Mouse (Mus musculus) layer of hippocampus, adult 11-12 months (tissue): ENCODE results near the gene Gm21915.

Source experiments
- DNase-seq: peaks from one replicate; pipeline ENCODE4 v3.0.0; 2022; ENCODE audit warnings: low spot score

Gm21915 gene

DNA sequence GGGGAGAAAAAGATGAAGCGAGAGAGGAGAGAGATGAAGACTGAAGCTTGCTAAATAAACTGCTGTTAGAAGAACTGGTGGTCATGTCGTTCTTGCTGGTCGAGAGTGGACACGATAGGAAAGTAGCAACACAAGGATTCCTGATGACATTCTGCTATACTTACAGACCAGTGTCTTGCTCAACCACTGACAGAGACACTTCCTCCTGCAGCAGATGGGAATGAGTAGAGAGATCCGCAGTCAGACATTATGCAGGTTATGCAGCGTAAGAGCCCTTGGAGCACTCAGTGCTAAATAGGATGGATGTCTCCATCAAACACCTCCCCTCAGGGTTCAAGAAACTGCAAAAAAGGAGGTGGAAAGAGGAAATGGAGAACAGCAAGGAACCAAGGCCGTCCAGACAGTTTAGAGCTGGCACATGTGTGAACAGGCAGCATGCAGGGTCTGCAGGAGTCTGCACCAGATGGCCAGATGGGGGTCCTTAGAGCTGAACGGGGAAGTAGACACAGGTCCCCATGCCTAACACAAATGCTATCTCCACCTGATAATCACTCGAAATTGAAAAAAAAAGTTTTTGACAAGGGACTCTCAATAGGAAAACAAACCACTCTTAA is 4.1 kb upstream of the Gm21915 start:
- DNase-seq, result no peak

DNA sequence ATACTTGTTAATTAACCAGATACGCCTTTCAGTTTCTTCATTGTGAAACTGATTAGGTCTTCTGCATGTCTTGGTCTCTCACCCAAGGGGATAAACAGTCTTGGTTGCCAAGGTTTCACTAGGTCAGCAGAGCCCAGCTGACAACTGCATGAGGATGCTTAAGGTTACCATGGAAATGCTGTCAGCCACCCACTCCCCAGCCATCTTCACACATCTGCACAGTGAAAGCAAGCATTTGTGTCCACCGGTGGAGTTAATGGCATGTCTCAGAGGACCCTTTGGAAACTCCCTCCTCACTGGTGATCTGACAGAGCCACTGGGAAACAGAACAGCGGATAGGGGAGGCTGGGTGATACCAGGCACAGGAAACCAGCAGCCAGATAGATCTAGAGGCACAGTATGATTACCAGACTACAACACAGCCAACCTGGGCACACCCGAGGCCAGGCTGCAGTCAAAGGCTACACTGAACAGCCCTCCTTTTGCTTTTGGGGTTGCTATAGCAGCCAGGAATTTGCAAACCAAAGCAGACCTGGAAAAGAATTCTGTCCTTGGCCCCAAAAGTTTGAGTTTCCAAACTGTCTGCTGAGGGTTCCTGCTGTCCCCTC is 1.0 kb downstream of the Gm21915 start:
- DNase-seq, result no peak

DNA sequence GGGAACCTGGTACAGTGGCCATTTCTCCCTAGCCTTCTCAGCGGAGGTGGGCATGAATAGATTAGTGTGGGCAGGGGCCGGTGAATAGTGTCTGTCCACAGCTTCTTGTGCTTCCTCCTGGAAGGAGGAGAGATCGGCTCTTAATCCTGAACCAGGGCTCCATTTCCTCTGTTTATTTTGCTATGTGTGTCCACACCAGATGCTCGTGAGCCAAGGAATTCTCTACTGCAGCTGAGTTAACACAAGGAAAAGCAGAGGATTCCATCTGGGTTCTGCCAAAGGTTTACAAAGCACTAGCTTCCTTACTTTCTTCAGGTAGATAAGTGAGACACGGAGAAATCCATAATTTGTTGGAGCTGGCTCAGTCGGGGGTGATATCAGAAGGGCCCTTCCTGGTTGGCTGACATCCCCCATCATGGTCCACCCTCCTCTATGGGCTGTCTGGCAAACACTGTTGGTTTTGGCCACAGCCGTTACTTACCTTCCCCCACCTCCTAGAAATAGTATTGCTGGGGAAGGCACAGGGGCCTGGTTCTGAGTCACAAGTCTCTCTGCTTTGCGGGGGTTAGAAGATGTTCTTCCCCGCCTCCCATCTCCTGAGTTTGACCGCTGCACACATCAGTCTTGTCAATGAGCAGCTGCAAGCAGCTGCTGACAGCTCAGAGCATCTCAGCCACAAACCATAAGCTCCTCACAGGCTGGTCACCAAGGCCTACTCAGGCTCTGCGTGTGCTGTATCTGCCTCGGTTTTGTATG is 5.0 kb downstream of the Gm21915 start:
- DNase-seq, result no peak

DNA sequence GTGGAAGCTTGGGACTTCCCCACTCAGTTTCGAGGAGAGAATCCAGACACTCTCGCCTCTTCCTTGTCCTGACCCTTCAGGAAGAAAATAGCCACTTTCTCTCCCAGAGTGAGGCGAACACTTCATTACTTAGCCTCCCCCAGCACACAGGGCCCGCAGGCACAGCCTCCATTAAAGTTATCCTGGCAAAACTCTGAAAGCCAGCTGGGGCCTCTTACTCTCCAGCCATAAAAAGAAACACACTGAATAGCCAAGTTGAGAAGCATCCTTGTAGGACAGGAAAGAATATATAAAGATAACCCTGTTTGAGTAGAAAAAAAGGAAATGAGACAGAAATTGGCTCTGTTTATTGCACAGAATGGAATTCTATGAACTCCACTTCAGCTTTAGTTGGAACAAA is 8.2 kb downstream of the Gm21915 start:
- DNase-seq, result no peak

DNA sequence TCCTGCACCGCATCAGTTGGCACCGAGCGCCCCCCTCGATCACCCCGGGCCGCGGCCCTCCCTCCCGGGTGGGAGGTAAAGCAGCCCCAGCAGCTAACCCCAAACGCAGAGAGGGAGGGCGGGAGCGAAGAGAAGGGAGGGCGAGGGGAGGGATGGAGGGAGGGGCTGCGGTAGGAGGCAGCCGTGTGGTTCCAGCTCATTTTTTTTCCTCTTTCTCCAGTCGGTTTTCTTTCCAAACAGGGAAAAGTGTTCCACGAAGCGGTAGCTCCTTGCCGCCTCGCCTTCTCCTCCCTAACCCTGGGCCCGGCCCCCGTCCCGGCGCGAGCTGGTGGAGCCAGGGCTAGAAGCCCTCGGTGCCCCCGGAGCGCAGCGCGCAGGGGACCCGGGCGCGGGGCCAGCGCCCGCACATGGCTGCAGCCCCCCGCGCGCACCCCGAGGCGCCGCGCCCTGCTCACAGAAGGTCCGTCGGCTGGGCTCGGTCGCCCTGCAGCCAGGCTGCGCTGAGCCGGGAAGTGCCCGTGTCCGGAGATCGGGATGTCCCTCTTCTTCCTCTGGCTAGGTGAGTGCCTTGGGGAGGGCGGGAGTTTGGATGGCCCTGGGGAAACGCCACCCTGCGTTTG is 15.5 kb downstream of the Gm21915 start, which contains the start of gene Clmp:
Gene Clmp (plus strand): TSS at position 162 of the 620 bp plus-strand sequence.
- no peak for DNase-seq

DNA sequence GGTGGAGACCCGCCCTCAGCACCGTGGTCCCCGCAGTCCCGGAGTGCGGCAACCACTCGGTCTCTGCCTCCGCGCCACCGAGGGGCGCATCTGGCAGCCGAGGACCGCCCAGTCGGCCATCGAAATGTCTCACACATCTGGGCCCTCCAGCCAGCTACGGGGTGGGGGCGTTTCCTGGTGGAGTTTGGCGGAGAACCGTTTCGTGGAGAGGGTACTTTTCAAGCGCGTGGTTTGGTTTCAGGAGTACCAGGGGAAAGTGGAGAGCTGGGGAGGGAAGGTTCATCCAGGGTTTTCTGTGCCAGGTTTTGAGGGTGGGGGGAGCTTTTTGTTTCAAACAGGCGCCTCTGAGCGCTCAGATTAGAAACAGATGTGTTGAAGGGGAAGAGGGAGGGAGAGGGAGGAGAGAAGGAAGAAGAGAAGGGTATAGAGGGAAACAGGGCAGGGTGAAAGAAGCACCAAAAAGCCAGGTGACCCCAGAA is 16.0 kb downstream of the Gm21915 start:
- peak; percentile 12 for DNase-seq

DNA sequence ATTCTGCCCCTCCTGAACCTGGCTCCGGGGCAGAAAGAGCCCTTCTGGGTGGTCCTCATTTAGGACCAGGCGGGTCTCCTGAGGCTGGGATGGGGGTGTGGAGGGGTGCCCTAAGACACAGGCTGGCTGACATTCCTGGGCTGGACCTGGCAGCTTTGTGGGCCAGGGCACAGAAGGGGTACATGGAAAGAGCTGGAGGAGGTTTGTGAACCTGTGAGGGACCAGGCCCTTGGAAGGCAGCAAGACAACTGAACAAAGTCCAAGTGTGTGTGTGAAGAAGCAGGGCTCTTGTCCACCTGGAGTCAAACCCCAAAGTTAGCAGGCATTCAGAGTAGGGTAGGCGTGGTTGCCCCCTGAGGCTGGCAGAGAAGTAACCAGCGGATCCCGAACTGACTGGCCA is 16.6 kb downstream of the Gm21915 start:
- no peak for DNase-seq

DNA sequence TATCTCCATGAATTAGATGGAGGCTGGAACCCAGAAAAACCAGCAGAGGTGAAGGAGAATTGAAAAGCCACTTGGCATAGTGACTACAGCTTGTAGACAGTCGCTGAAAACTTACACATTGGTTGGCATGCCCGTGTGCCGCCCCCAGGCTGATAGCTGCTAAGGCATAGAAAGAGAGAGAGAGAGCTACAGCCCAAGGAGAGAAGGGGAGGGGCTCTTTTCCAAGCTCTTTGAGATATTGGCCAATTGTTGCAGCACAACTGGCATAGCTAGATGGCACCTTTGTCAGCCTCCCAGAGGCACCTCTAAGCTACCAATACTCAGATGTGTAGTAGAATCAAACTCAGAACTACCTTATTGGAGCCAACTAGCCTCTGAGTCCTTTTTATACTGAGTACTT is 17.1 kb downstream of the Gm21915 start:
- no peak for DNase-seq

DNA sequence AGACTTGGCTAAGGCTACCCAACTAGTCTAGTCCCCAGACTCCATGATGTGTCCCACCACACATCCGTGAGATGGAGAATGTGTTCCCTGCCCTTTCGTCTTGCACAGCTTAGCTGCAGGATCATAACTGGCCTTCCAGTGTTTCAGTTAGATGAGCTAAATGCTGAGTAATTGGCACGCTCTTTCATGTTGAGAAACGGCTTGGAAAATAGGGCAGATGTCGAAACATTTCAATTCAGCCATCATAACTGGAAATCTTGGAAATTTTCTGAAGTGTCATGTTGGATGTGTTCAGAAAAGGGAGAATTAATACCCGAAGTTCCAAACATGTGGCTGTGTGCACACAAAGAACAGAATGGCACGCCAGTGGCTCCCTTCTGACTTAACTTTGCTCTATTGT is 20.1 kb downstream of the Gm21915 start:
- no peak for DNase-seq

DNA sequence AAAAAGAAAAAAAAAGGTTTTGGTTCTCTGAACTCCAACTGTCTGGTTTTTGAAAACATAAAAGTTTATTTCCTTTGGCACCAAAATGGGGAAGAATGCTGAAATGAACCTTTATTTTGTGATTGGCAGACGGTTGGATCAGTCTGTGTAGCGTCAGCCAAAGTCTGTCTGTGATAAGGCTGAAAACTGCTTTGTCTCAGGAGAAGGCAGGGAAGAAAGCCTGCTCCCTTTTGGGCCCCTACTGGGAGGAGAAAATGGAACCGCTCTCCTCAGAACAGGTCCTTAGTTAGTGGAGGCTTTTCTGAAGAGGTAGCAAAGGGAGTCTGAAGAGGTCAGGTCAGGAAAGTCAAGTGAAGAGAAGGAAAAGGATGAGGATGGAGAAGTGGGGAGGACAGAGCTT is 22.6 kb downstream of the Gm21915 start:
- no peak for DNase-seq

DNA sequence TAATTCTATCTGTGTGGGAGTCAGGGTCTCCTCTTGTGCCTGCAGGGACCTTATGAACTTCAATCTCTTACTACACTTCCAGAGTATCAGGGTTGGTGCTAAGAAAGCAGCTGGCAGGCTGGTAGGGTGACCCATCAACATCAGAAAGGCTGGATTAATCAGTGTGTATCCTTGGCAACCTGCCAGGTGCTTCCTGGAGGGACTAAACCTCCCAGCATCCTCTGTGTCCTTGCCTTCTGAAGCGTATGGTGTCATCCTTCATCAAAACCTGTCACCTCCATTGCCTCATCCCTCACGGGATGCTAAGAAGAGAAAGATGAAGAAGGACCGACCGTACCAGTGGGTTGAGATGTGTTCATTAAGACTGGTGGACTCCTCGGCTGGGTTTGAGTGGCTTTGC is 23.4 kb downstream of the Gm21915 start:
- DNase-seq, result no peak

DNA sequence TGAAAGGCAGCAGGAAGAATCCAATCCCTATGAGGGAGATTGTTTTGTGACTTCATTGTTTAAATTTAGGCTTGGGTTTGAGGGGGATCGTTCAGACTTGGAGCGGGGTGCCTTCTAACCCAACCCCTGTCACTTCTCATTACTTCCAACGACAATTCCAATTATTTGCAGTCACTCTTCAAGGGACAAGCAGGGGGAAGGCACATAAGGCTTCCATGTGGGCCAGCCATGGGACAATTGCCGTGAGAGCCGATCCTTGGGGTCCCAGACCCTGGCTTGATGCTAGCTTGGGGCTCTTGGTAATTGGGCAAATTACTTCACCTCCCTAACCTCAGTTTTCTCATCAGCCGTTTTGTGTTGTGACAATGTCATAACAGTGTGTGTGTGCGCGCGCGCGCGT is 23.9 kb downstream of the Gm21915 start:
- DNase-seq, result no peak

DNA sequence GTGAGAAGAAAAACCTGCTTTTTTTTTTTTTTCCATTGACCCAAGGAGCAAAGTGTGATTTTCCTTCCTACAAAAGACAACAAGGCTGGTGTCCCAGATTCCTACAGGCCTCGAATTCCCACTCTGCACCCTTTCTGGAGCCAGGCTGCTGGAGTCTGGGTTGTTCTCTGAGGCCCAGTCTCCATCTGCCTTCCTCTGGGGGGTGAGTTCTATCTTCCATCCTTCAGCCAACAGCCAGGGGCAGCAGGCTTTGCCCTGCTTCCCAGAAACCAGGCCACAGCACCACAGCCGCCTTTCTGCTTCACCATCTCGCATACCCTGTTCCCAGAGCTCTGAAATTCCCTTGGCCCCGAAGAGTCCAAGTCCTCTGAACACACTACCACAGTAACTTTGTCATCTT is 25.7 kb downstream of the Gm21915 start:
- no peak for DNase-seq

DNA sequence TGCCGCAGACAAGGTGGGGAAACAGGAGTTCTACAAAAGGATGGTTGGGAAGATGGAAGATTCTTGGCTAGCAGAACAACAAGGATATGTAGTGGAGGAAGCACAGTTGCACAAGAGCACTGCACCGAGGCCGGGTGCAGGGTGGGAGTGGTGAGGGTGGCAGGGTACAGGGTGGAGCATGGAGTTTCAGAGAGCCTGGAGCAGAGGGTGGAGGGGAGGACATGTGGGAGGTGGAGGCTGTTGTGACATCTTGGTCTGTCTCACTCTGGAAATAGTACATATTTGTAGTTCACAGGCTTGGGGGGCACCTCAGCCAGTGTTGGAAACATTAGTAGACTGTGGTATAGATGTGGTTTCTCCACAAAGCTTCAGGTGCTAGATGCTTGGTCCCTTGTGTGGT is 28.8 kb downstream of the Gm21915 start:
- DNase-seq, result peak; percentile 33

DNA sequence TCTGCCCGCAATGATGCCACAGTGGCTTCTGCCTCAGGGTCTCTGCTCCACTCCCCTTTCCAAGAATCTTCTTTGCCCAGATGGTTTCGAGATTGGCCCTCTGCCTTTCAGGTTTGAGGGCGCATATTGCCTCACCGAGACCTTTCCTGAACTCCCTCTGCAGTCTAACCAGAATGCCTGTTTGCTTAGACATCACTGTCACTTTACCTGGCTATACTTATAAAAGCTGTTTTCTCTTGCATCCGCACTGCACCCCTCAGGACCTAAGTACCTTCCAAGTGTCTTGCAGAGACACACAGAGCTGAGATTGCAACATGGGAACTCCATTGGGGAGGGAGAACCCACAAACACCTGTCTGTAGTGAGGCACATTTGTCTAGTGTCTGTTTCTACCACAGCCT is 29.8 kb downstream of the Gm21915 start:
- DNase-seq, result no peak

DNA sequence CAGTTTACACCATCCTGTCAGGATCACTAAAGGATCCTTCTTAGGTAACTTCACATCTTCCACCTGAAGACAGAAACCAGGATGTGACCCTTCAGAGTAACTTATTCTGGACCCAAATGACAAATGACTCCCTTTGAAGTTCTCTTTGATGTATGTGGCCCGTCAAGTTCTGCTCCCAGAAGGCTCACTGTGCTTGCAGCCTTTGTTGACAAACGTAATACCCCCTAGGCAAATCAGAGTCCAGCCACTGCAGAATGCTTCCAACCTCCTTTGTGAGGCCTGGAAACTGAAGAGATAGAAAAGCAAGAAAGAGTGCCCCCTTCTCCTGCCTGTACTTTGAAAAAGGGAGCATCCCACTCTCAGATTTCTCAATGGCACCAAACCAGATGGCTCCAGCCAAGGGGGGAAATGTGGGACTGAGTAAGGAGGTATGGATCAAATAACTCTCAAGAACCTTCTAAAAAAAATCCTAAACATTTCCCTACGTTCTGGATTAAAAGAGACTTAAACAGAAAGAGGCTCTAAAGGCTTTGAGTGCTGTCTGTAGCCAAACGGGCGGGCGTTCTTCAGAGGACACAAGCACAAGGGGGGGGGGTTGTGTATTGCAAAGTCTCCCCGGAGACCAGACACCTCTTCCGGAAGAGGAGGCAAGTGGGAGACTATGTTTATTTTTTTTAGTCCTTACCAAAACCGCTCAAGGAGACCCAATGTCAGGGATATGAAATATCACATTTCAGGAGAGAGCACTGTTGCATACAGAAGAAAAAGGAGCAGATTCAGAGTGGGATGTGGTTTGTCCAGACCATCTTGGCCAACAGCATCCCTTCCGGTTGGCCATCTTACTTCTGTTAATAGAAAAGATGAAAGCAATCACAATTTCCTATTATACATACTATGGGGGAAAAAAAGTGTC is 34.2 kb downstream of the Gm21915 start:
- no peak for DNase-seq

DNA sequence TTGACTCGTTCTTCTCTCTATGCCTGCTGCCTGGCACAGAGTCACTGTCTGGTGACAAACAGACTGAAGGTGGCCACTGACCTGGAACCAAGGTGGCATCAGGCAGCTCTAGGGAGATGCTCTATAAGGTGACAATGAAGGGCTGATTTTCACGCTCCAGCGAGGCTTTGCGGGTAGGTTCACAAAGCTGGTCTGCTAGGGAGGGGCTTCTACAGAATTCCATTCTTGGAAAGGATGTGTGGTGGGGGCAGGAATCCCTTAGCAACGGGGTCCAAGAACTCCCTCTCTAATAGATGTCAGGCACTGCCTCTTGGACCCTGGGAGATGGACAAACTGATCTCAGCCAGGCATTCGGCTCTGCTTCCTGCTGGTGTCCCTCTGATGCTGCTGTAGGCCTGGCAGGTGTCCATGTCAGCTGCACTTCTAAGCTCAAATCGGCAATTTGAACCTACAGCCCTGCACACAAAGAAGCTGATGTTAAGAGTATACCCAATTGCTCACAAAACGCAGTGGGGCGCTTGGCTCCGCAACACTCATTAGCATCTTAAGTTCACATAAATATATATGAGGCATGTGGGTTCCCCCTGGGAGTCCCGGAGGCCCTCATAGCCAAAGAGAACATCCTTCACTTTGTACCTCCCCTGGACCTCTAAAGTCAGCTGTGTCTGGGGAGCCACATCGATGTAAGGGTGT is 38.2 kb downstream of the Gm21915 start:
- DNase-seq, result no peak

DNA sequence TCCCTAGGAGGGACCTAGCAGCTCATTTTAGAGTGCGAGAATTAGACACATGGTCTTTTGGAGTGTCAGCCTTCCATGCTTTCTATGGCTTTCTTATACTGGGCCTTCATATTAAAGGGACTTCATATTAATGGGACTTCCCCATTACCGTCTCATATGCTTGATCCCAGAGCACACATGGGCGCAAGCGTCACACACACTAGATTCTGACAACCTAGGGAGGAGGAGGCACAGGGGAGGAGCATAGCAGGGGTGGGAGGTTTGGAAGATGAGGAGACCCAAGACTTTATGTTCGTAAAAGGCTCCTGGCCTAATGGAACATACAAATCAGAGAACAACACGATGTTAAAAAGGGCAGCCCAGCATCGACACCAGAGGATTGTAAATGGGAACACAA is 38.7 kb downstream of the Gm21915 start:
- DNase-seq, result no peak

DNA sequence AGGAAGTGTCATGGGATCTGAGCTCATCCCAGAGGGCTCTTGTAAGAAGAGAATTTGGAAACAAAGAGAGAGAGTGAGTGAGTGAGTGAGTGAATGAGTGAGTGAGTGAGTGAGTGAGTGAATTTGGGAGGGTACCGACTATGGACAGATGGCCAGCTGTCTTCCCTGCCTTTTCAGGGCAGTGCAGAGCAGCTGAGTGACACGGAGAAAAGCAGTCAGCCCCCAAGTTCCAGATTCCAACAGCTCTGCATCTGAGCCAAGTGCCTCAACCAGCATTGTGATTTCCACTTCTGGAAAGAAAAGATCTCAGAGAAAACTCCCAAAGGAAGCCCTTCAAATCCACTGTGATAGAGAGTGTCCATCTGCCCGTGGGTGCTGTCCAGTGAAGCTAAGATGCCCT is 39.2 kb downstream of the Gm21915 start:
- DNase-seq, result no peak

DNA sequence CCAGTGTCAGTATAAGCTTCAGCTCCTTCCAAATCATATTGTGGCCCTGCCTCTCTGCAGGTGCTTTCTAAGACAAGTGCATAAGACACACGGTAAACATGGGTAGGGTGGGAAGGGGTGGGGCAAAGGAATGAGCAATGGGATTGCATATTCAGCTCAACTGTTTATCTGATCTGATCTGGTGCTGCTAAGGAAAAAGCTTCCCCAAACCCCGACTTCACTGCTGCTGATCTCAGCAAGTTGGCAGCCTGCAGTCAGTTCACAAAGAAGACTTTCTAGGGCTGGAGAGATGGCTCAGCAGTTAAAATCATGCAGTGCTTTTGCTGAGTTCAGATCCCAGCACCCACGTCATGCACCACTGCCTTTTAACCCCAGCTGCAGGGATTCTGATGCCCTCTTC is 39.6 kb downstream of the Gm21915 start:
- no peak for DNase-seq

DNA sequence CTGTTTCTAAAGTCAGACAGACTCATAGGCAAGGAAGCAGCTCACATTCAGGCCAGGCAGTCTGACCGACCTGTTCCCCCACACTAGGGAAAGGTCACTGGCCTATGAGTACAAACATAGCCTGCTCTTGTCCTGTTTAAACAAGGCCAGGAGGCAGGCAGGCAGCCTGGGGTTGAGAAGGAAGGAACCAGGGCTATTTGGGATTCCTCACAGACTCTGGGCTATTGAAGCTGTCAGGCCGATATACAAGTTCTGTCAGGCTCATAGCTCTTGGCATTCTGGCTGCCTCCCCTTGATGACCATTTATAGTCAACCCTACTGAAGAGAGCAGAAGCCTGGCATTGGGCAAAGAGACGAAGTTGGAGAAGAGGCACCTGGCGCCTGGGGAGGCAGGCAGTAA is 41.2 kb downstream of the Gm21915 start:
- DNase-seq, result no peak
